Mouse (Mus musculus) liver, postnatal 0 days (tissue): ENCODE data around the gene Fam169b.

Experiments used
- CTCF ChIP-seq: sonication (generic); IDR thresholded peaks from 2 replicates; pipeline ENCODE4 v1.5.1; 2016; ENCODE audit warnings: antibody characterized with exemption, low read depth
- EP300 ChIP-seq: IDR thresholded peaks from 2 replicates; pipeline ENCODE4 v1.6.1; 2016; ENCODE audit warnings: antibody characterized with exemption, low read depth, mild to moderate bottlenecking

GRCm38 (mm10) chr7:68344561-68344960, 70.9 kb downstream of the Fam169b start:
- TF ChIP-seq CTCF, result no peak
- no peak for TF ChIP-seq EP300
